Mouse (Mus musculus): ENCODE data around the gene Tsc22d2.

GRCm38 (mm10) chr3:58487999-58488775 lies 73.7 kb downstream of the Tsc22d2 start:
- TF ChIP-seq POLR2A (IDR thresholded peaks at IDR 0.05; ENCODE audit: borderline replicate concordance, extremely low read depth, low read depth, low read length) (no peak), CTCF (IDR thresholded peaks at IDR 0.05; ENCODE audit: insufficient read depth, low read length) (0 out of 2 replicates have a peak, but pooled peaks have one; percentile 1)
